In the genomic region with DNA sequence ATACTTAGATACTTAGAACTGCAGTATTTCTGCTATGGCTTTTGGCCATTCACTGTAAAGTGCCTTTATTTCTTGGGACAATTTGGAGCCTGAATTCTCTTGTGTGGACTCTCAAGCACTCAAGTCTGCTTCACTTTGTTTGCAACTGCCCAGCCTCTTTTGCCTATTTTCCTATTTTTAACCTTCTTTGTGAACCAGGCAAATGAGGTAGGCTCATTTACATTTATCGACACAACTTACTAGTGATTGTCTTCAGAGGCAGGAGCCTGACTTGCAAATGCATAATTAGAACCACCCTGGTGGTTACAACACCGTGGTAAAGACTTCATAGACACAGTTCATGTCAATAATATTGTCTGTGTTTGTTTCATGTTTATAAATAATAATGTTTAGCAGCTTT, we compare ENCODE assay signal across 16 mouse cellular contexts.
"Had no signal": no experiment of that assay in that cellular context is flagged by ENCODE, and none has a peak within 500 bp of the region (broad histone marks: within the 10 kb centered on the region; RNA-seq: fewer than 3 reads in every experiment).

No protein-coding gene starts in this region.

- H3K4me2 ChIP-seq: neural tube, embryonic 12.5 days; neural tube, embryonic 13.5 days; neural tube, embryonic 15.5 days; stomach, embryonic 15.5 days had no signal

- H3K36me3 ChIP-seq: neural tube, embryonic 12.5 days; neural tube, embryonic 13.5 days; neural tube, embryonic 15.5 days; stomach, embryonic 15.5 days had no signal

- DNase-seq: retina, postnatal 1 day; right cerebral cortex, adult 18-20 months; right cerebral cortex, postnatal 14 days; right cerebral cortex, postnatal 25 days; right cerebral cortex, postnatal 4 days; spleen, adult 18-20 months; thymus, adult 18-20 months; thymus, postnatal 14 days; thymus, postnatal 25 days; thymus, postnatal 36 days; thymus, postnatal 4 days had no signal

- H3K9ac ChIP-seq: neural tube, embryonic 12.5 days; neural tube, embryonic 13.5 days; neural tube, embryonic 15.5 days; stomach, embryonic 15.5 days had no signal

- H3K4me3 ChIP-seq: neural tube, embryonic 12.5 days; neural tube, embryonic 13.5 days; neural tube, embryonic 15.5 days; stomach, embryonic 15.5 days had no signal

- H3K9me3 ChIP-seq: neural tube, embryonic 12.5 days; neural tube, embryonic 13.5 days; neural tube, embryonic 15.5 days; stomach, embryonic 15.5 days had no signal

- H3K27ac ChIP-seq: neural tube, embryonic 12.5 days; neural tube, embryonic 13.5 days; neural tube, embryonic 15.5 days; stomach, embryonic 15.5 days; stomach, postnatal 0 days had no signal

- H3K4me1 ChIP-seq: neural tube, embryonic 12.5 days; neural tube, embryonic 13.5 days; neural tube, embryonic 15.5 days; stomach, embryonic 15.5 days had no signal

- H3K27me3 ChIP-seq: neural tube, embryonic 12.5 days; neural tube, embryonic 13.5 days; neural tube, embryonic 15.5 days; stomach, embryonic 15.5 days had no signal
